Comparison of ENCODE assay signal across 9 mouse cellular contexts in the genomic region with DNA sequence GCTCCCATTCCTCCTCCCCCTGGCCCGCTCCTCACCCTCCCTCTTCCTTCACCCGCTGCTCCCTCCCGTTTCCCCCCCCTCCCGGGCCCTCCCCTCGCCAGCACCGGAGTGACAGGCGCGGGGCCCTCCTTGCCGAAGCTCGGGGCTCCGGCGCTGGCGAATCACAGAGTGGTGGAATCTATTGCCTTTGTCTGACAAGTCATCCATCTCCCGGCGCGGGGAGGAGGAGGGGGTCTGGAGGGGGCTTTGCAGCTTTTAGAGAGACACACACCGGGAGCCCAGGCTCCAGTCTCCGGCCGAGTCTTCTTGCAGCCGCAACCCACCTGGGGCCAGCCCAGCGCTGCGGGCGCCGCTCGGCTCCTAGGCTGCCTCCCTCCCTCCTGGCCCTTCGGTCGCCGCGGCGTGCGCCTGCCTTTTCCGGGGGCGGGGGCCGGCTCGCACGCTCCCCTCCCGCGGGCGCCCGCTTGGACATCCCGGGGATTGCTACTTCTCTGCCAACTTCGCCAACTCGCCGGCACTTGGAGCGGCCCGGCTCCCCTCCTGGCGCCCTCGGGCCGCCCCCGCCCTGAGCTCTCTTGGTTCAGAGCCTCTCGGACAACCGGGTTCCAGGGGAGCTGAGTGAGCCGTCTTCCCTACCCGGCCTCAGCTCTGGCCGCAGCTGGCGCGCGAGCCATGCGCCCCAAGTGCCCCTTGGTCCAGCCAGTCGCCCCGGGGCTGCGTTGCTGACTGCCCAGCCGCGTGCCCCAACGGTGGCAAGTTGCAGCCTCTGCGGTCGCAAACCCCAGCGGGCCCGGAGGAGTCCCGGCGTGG. TPM values are rescaled to one million over a fixed set of nuclear protein-coding genes. Genes with fewer than 3 reads are reported as not detected.
DNase-seq lines count a peak whose midpoint lies in the region; ATAC-seq and TF ChIP-seq lines count a peak whose summit lies in the region.
"Had no signal": no experiment of that assay in that cellular context is flagged by ENCODE, and none has a peak within 500 bp of the region (broad histone marks: within the 10 kb centered on the region; RNA-seq: fewer than 3 reads in every experiment).

No protein-coding gene starts in this region.

- H3K4me1 ChIP-seq in ES-Bruce4 (ENCODE audit: control insufficient read depth, insufficient read depth, low read length), result no peaks in the 10 kb centered on the region
- no peaks in the 10 kb centered on the region for H3K4me1 ChIP-seq in bone marrow macrophage, adult 2 months (ENCODE audit: control insufficient read depth, insufficient read depth, low read length)
- H3K4me1 ChIP-seq in hindbrain, embryonic 12.5 days, result peaks cover 44% of the 10 kb centered on the region
- peaks cover 44% of the 10 kb centered on the region for H3K4me1 ChIP-seq in limb, embryonic 15.5 days

- H3K4me2 ChIP-seq in hindbrain, embryonic 12.5 days (replicated peaks), result peak overlapping the region; percentile 65
- peak overlapping the region; percentile 66 for H3K4me2 ChIP-seq in limb, embryonic 15.5 days

- WGBS in hindbrain, embryonic 12.5 days, result under 1% methylated on average over 65 of the region's 71 CpGs
- under 1% methylated on average over 67 of the region's 71 CpGs for WGBS in limb, embryonic 15.5 days

- no peak for TF ChIP-seq CTCF in ES-Bruce4 (IDR thresholded peaks at IDR 0.05; ENCODE audit: low read depth, low read length)
- TF ChIP-seq CTCF in bone marrow macrophage, adult 2 months (IDR thresholded peaks at IDR 0.05; ENCODE audit: low read depth, low read length), result no peak

- H3K9ac ChIP-seq in ES-Bruce4 (ENCODE audit: low read depth, poor library complexity, severe bottlenecking), result peak overlapping the region; percentile 35; the same call in 1 of the 2 replicates
- peak overlapping the region; percentile 74 for H3K9ac ChIP-seq in hindbrain, embryonic 12.5 days
- no peak overlapping the region for H3K9ac ChIP-seq in limb, embryonic 15.5 days

- H3K36me3 ChIP-seq in ES-Bruce4 (ENCODE audit: control insufficient read depth, insufficient read depth, low read length, poor library complexity, severe bottlenecking), result no peaks in the 10 kb centered on the region
- no peaks in the 10 kb centered on the region for H3K36me3 ChIP-seq in hindbrain, embryonic 12.5 days
- no peaks in the 10 kb centered on the region for H3K36me3 ChIP-seq in limb, embryonic 15.5 days

- H3K27me3 ChIP-seq in ES-Bruce4 (ENCODE audit: control insufficient read depth, insufficient read depth, low read length, poor library complexity, severe bottlenecking), result peaks cover 60% of the 10 kb centered on the region
- peaks cover 87% of the 10 kb centered on the region for H3K27me3 ChIP-seq in hindbrain, embryonic 12.5 days
- peaks cover 97% of the 10 kb centered on the region for H3K27me3 ChIP-seq in limb, embryonic 15.5 days

- no peak for TF ChIP-seq EP300 in ES-Bruce4 (IDR thresholded peaks at IDR 0.05; ENCODE audit: insufficient read depth, low read depth, low read length)

- no peak overlapping the region for H3K27ac ChIP-seq in ES-Bruce4 (ENCODE audit: insufficient read depth, low read length)
- no peak overlapping the region for H3K27ac ChIP-seq in bone marrow macrophage, adult 2 months (ENCODE audit: insufficient read depth, low read depth, low read length)
- peak overlapping the region; percentile 81 for H3K27ac ChIP-seq in hindbrain, embryonic 12.5 days
- H3K27ac ChIP-seq in limb, embryonic 15.5 days, result no peak overlapping the region

- intact Hi-C loops in gastrocnemius, postnatal 14 days (cut with DNase I; ENCODE audit: low total_unique reads), result loop anchor here (5.0 to 10.0 kb wide), 2 partner anchors 138 to 174 kb away; no protein-coding TSS in a partner anchor

- ATAC-seq in hindbrain, embryonic 12.5 days (ENCODE audit: low FRiP score), result peak; percentile 77
- ATAC-seq in limb, embryonic 15.5 days (ENCODE audit: insufficient number of reproducible peaks, low FRiP score, low TSS enrichment, low read depth), result no peak
- ATAC-seq in megakaryocyte progenitor cell, adult 5-6 weeks (replicated peaks; ENCODE audit: poor library complexity), result no peak

- peak; percentile 62 for DNase-seq in yolk sac, embryonic 10.5 days (ENCODE audit: low spot score)
- DNase-seq in gastrocnemius, postnatal 14 days, result no peak

- no peaks in the 10 kb centered on the region for H3K9me3 ChIP-seq in ES-Bruce4 (replicated peaks; ENCODE audit: control insufficient read depth, insufficient read depth, low read length, poor library complexity, severe bottlenecking)
- H3K9me3 ChIP-seq in hindbrain, embryonic 12.5 days (replicated peaks), result no peaks in the 10 kb centered on the region
- no peaks in the 10 kb centered on the region for H3K9me3 ChIP-seq in limb, embryonic 15.5 days

- no peak for TF ChIP-seq POLR2A in ES-Bruce4 (IDR thresholded peaks at IDR 0.05; ENCODE audit: insufficient read depth, low read length)
- TF ChIP-seq POLR2A in bone marrow macrophage, adult 2 months (IDR thresholded peaks at IDR 0.05; ENCODE audit: borderline replicate concordance, low read depth, low read length), result no peak

- peak overlapping the region; percentile 62 for H3K4me3 ChIP-seq in ES-Bruce4 (ENCODE audit: low read depth, low read length)
- H3K4me3 ChIP-seq in bone marrow macrophage, adult 2 months (ENCODE audit: insufficient read depth, low read length), result peak overlapping the region; percentile 40
- H3K4me3 ChIP-seq in hindbrain, embryonic 12.5 days, result peak overlapping the region; percentile 50
- H3K4me3 ChIP-seq in limb, embryonic 15.5 days, result peak overlapping the region; percentile 36

RNA-seq across cellular contexts. Expression of a gene that starts 0.8 kb away (rescaled TPM):
- not detected in 2 replicates for polyA plus RNA-seq in ES-Bruce4 (2011; ENCODE audit: insufficient read depth, insufficient read length, low read depth, missing spikeins)
- polyA plus RNA-seq in bone marrow macrophage, adult 2 months (2012; ENCODE audit: insufficient read depth, insufficient read length, missing spikeins), result not detected in 2 replicates
- 15.1 and 18.6 TPM in 2 replicates for polyA plus RNA-seq in hindbrain, embryonic 12.5 days (2016; fragmentation: Nextera tagmentation; extraction: Ambion mirVana)
- not detected in 2 replicates for polyA plus RNA-seq in limb, embryonic 15.5 days (2015; fragmentation: Nextera tagmentation; extraction: Ambion mirVana)
- total RNA-seq in megakaryocyte progenitor cell, adult 5-6 weeks (2015), result not detected in 2 replicates
- not detected in 2 replicates for total RNA-seq in megakaryocyte progenitor cell, adult 5-6 weeks (2017)
- total RNA-seq in gastrocnemius, postnatal 14 days (2021), result not detected
- total RNA-seq: common myeloid progenitor, adult 5-6 weeks had no signal
- polyA plus RNA-seq: spleen, adult 2 months had no signal

Comparison
In these comparisons a context has a peak if more than half of its experiments do, and no peak if none do; other contexts are left out.
1. RNA of a gene that starts 0.8 kb away (polyA plus RNA-seq): 15.1 to 18.6 TPM in hindbrain, embryonic 12.5 days; not detected in ES-Bruce4, not detected in limb, embryonic 15.5 days and not detected in bone marrow macrophage, adult 2 months; every median in the first group is over 10 times any median in the second.
2. Peak in every context shown above with its lines, with median percentiles within 50 percentile points of each other: H3K4me3 ChIP-seq.